ENCODE assay signal across 10 mouse cellular contexts in the genomic region with DNA sequence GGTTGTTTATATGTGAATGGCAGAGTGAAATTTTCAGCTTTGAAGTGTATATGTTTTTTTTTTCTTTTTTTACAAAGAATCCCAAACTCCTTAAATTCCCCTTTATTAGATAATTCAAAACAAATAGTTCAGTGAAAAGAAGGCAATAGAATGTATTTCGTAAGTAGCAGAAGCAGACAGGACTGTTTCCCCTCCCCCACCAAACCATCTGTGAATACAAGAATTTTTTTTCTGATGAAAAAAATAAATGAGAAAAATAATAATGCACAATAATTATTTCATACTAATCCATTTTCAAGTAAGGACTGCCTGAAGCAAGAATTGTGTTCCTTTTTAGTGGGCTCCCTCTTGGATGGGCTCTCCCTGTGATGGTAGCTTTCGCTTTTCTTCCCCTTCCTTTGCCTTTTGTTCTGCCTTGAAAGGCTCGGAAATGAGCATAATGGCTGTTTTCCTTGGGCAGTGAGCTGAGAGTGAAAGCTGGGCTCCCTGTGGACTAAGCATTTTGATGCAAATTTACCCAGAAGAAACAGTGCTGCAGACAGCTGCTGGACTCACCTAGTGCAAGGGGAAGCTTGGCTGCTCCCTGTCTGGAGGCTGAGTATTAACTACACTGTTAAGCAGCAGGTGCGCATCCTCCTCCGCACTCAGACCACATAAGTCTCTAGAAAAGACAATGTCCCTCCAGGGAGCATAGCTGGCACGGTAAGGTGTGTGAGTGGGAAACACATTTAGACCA.
DNase-seq lines count a peak whose midpoint lies in the region; ATAC-seq and TF ChIP-seq lines count a peak whose summit lies in the region.
"Had no signal": no experiment of that assay in that cellular context is flagged by ENCODE, and none has a peak within 500 bp of the region (broad histone marks: within the 10 kb centered on the region; RNA-seq: fewer than 3 reads in every experiment).

No protein-coding gene starts in this region.

- H3K27ac ChIP-seq in kidney, postnatal 0 days, result no peak overlapping the region
- peak overlapping the region; percentile 17; the same call in 1 of the 2 replicates for H3K27ac ChIP-seq in hindbrain, embryonic 11.5 days (ENCODE audit: low read depth, low read length)
- peak overlapping the region; percentile 75 for H3K27ac ChIP-seq in midbrain, embryonic 16.5 days (ENCODE audit: low read length)

- H3K36me3 ChIP-seq in kidney, postnatal 0 days (ENCODE audit: insufficient read depth, low read length), result no peaks in the 10 kb centered on the region
- H3K36me3 ChIP-seq in hindbrain, embryonic 11.5 days (ENCODE audit: control insufficient read depth, insufficient read depth, low read length), result no peaks in the 10 kb centered on the region
- no peaks in the 10 kb centered on the region for H3K36me3 ChIP-seq in midbrain, embryonic 16.5 days (ENCODE audit: control insufficient read depth, insufficient read depth, low read length)

- WGBS in kidney, postnatal 0 days, result 41% methylated on average over 6 of the region's 6 CpGs
- WGBS in hindbrain, embryonic 11.5 days, result 12% methylated on average over 6 of the region's 6 CpGs
- 3% methylated on average over 6 of the region's 6 CpGs for WGBS in midbrain, embryonic 16.5 days

- no peaks in the 10 kb centered on the region for H3K4me1 ChIP-seq in kidney, postnatal 0 days (replicated peaks; ENCODE audit: insufficient read depth, low read length)
- H3K4me1 ChIP-seq in hindbrain, embryonic 11.5 days (replicated peaks; ENCODE audit: control insufficient read depth, insufficient read depth, low read length), result no peaks in the 10 kb centered on the region
- H3K4me1 ChIP-seq in midbrain, embryonic 16.5 days (ENCODE audit: control insufficient read depth, insufficient read depth, low read length), result peaks cover 12% of the 10 kb centered on the region

- H3K9me3 ChIP-seq in kidney, postnatal 0 days (replicated peaks; ENCODE audit: low read length), result 0 out of 2 replicates have a peak, but pooled peaks cover 4% of the 10 kb centered on the region
- no peaks in the 10 kb centered on the region for H3K9me3 ChIP-seq in hindbrain, embryonic 11.5 days (ENCODE audit: control insufficient read depth, low read length)
- peaks cover 6% of the 10 kb centered on the region for H3K9me3 ChIP-seq in midbrain, embryonic 16.5 days (replicated peaks; ENCODE audit: control insufficient read depth, low read length, poor library complexity, severe bottlenecking)

- ATAC-seq in kidney, postnatal 0 days (replicated peaks; ENCODE audit: low FRiP score, low read depth), result no peak
- peak; percentile 96 for ATAC-seq in hindbrain, embryonic 11.5 days (ENCODE audit: low FRiP score)
- peak; percentile 96 for ATAC-seq in midbrain, embryonic 16.5 days

- intact Hi-C loops in gastrocnemius, postnatal 14 days (cut with DNase I; ENCODE audit: low total_unique reads), result no loop called here

- no peak overlapping the region for H3K4me2 ChIP-seq in kidney, postnatal 0 days (ENCODE audit: low read length)
- H3K4me2 ChIP-seq in hindbrain, embryonic 11.5 days (replicated peaks; ENCODE audit: low read depth, low read length), result 0 out of 2 replicates have a peak overlapping the region, but pooled peaks have one; percentile 3
- peak overlapping the region; percentile 36 for H3K4me2 ChIP-seq in midbrain, embryonic 16.5 days (ENCODE audit: low read length)

- H3K4me3 ChIP-seq in kidney, postnatal 0 days (replicated peaks; ENCODE audit: low read depth, low read length), result no peak overlapping the region
- H3K4me3 ChIP-seq in hindbrain, embryonic 11.5 days (ENCODE audit: low read depth, low read length), result no peak overlapping the region
- no peak overlapping the region; the same call in 1 of the 2 replicates for H3K4me3 ChIP-seq in midbrain, embryonic 16.5 days (ENCODE audit: low read depth, low read length)

- DNase-seq in kidney, postnatal 0 days (ENCODE audit: low spot score), result peak; percentile 6
- DNase-seq in kidney, adult 9 months, result no peak
- DNase-seq in cerebellum, postnatal 36 days, result peak; percentile 1 to 3
- DNase-seq in hindbrain, embryonic 11.5 days (ENCODE audit: low spot score), result peak; percentile 77
- DNase-seq in heart, adult 11 months, result no peak
- DNase-seq in gastrocnemius, postnatal 14 days, result no peak
- DNase-seq in urinary bladder, postnatal 4 days (ENCODE audit: low spot score in 2 of 2), result no peak
- DNase-seq: liver; thymus, postnatal 14 days had no signal

- no peak for TF ChIP-seq CTCF in kidney, postnatal 0 days (IDR thresholded peaks at IDR 0.05; ENCODE audit: low read depth)

- no peak overlapping the region for H3K9ac ChIP-seq in kidney, postnatal 0 days (ENCODE audit: low read depth, low read length)
- no peak overlapping the region for H3K9ac ChIP-seq in hindbrain, embryonic 11.5 days (ENCODE audit: low read depth, low read length)
- peak overlapping the region; percentile 53; the same call in 1 of the 2 replicates for H3K9ac ChIP-seq in midbrain, embryonic 16.5 days (ENCODE audit: low read depth, low read length)

- H3K27me3 ChIP-seq in kidney, postnatal 0 days (ENCODE audit: insufficient read depth, low read length), result no peaks in the 10 kb centered on the region
- no peaks in the 10 kb centered on the region for H3K27me3 ChIP-seq in hindbrain, embryonic 11.5 days (ENCODE audit: control insufficient read depth, insufficient read depth, low read length)
- H3K27me3 ChIP-seq in midbrain, embryonic 16.5 days (ENCODE audit: control insufficient read depth, insufficient read depth, low read depth, low read length), result no peaks in the 10 kb centered on the region

Comparison
In these comparisons a context has a peak if more than half of its experiments do, and no peak if none do; other contexts are left out.
1. DNase-seq: peak in kidney, postnatal 0 days (single experiment), cerebellum, postnatal 36 days (2 of 2) and hindbrain, embryonic 11.5 days (single experiment); none in kidney, adult 9 months (single experiment), heart, adult 11 months (single experiment), gastrocnemius, postnatal 14 days (single experiment) and urinary bladder, postnatal 4 days (0 of 2).